9 mouse cellular contexts compared by ENCODE assay signal in genomic region chr16:38756177-38756503, GRCm38 (mm10). TPM values are rescaled to one million over a fixed set of nuclear protein-coding genes. Genes with fewer than 3 reads are reported as not detected.
DNase-seq lines count a peak whose midpoint lies in the region; ATAC-seq and TF ChIP-seq lines count a peak whose summit lies in the region.
"Had no signal": no experiment of that assay in that cellular context is flagged by ENCODE, and none has a peak within 500 bp of the region (broad histone marks: within the 10 kb centered on the region; RNA-seq: fewer than 3 reads in every experiment).

No protein-coding gene starts in this region.

- no peak overlapping the region for H3K27ac ChIP-seq in forebrain, postnatal 0 days (ENCODE audit: low read depth, low read length)
- H3K27ac ChIP-seq in forebrain, embryonic 12.5 days, result no peak overlapping the region
- H3K27ac ChIP-seq in heart, postnatal 0 days (ENCODE audit: low read depth), result peak overlapping the region; percentile 30
- H3K27ac ChIP-seq in liver, embryonic 12.5 days, result peak overlapping the region; percentile 74
- H3K27ac ChIP-seq: limb, embryonic 15.5 days had no signal

- no peak; the same call in 1 of the 2 replicates for ATAC-seq in forebrain, postnatal 0 days
- no peak for ATAC-seq in forebrain, embryonic 12.5 days (ENCODE audit: low FRiP score)
- no peak for ATAC-seq in heart, postnatal 0 days (ENCODE audit: insufficient read depth, low read depth)
- no peak for ATAC-seq in liver, embryonic 12.5 days
- ATAC-seq in granulocyte monocyte progenitor cell, adult 5-6 weeks (replicated peaks; ENCODE audit: poor library complexity, severe bottlenecking), result no peak
- no peak for ATAC-seq in frontal cortex, adult (ENCODE audit: low TSS enrichment)

- H3K9me3 ChIP-seq in forebrain, postnatal 0 days (ENCODE audit: low read length), result no peaks in the 10 kb centered on the region
- no peaks in the 10 kb centered on the region for H3K9me3 ChIP-seq in forebrain, embryonic 12.5 days
- H3K9me3 ChIP-seq in heart, postnatal 0 days (replicated peaks; ENCODE audit: control insufficient read depth, low read length), result no peaks in the 10 kb centered on the region
- no peaks in the 10 kb centered on the region for H3K9me3 ChIP-seq in liver, embryonic 12.5 days (replicated peaks)
- H3K9me3 ChIP-seq: limb, embryonic 15.5 days had no signal

- no peaks in the 10 kb centered on the region for H3K4me1 ChIP-seq in forebrain, postnatal 0 days (ENCODE audit: insufficient read depth)
- H3K4me1 ChIP-seq in forebrain, embryonic 12.5 days, result peaks cover 6% of the 10 kb centered on the region
- 0 out of 2 replicates have a peak, but pooled peaks cover 8% of the 10 kb centered on the region for H3K4me1 ChIP-seq in heart, postnatal 0 days (ENCODE audit: control insufficient read depth, insufficient read depth)
- peaks cover 50% of the 10 kb centered on the region for H3K4me1 ChIP-seq in liver, embryonic 12.5 days

- TF ChIP-seq CTCF in forebrain, postnatal 0 days (IDR thresholded peaks at IDR 0.05; ENCODE audit: low read depth), result no peak
- TF ChIP-seq CTCF in heart, postnatal 0 days (IDR thresholded peaks at IDR 0.05; ENCODE audit: low read depth), result no peak

- peaks cover 37% of the 10 kb centered on the region for H3K36me3 ChIP-seq in forebrain, postnatal 0 days (ENCODE audit: insufficient read depth)
- peaks cover 16% of the 10 kb centered on the region; the same call in 1 of the 2 replicates for H3K36me3 ChIP-seq in forebrain, embryonic 12.5 days (replicated peaks)
- peaks cover 18% of the 10 kb centered on the region; the same call in 1 of the 2 replicates for H3K36me3 ChIP-seq in heart, postnatal 0 days (replicated peaks; ENCODE audit: control insufficient read depth, insufficient read depth, low read length)
- H3K36me3 ChIP-seq in liver, embryonic 12.5 days, result 0 out of 2 replicates have a peak, but pooled peaks cover 2% of the 10 kb centered on the region

- peak; percentile 11 for DNase-seq in forebrain, postnatal 0 days
- DNase-seq in Muller cell, postnatal 12 days (ENCODE audit: inconsistent ontology term), result peak; percentile 41
- peak; percentile 15 for DNase-seq in heart, postnatal 0 days (ENCODE audit: low spot score)
- DNase-seq in B cell, adult 2 months, result no peak

- 19% methylated on average over 5 of the region's 5 CpGs for WGBS in forebrain, postnatal 0 days
- 43% methylated on average over 5 of the region's 5 CpGs for WGBS in forebrain, embryonic 12.5 days
- WGBS in heart, postnatal 0 days, result 21% methylated on average over 5 of the region's 5 CpGs
- WGBS in liver, embryonic 12.5 days (ENCODE audit: insufficient replicate concordance), result 33% methylated on average over 5 of the region's 5 CpGs

- no peak overlapping the region for H3K4me2 ChIP-seq in forebrain, postnatal 0 days (ENCODE audit: low read depth)
- no peak overlapping the region for H3K4me2 ChIP-seq in forebrain, embryonic 12.5 days
- H3K4me2 ChIP-seq in heart, postnatal 0 days (ENCODE audit: low read depth, low read length), result no peak overlapping the region
- H3K4me2 ChIP-seq in liver, embryonic 12.5 days, result peak overlapping the region; percentile 46
- H3K4me2 ChIP-seq: limb, embryonic 15.5 days had no signal

- no peak for TF ChIP-seq EP300 in heart, postnatal 0 days (IDR thresholded peaks at IDR 0.05; ENCODE audit: low read depth)

- H3K4me3 ChIP-seq in forebrain, postnatal 0 days (ENCODE audit: low read depth, low read length), result no peak overlapping the region
- no peak overlapping the region for H3K4me3 ChIP-seq in forebrain, embryonic 12.5 days (replicated peaks)
- no peak overlapping the region for H3K4me3 ChIP-seq in heart, postnatal 0 days (ENCODE audit: low read depth, low read length)
- H3K4me3 ChIP-seq in liver, embryonic 12.5 days, result no peak overlapping the region
- H3K4me3 ChIP-seq: limb, embryonic 15.5 days had no signal

- no peak overlapping the region for H3K9ac ChIP-seq in forebrain, postnatal 0 days
- H3K9ac ChIP-seq in forebrain, embryonic 12.5 days, result no peak overlapping the region
- no peak overlapping the region for H3K9ac ChIP-seq in heart, postnatal 0 days (replicated peaks; ENCODE audit: low read depth, low read length)
- H3K9ac ChIP-seq in liver, embryonic 12.5 days, result no peak overlapping the region
- H3K9ac ChIP-seq: limb, embryonic 15.5 days had no signal

- H3K27me3 ChIP-seq in forebrain, postnatal 0 days (ENCODE audit: insufficient read depth, low read length), result no peaks in the 10 kb centered on the region
- H3K27me3 ChIP-seq in forebrain, embryonic 12.5 days, result no peaks in the 10 kb centered on the region
- H3K27me3 ChIP-seq in heart, postnatal 0 days (ENCODE audit: control insufficient read depth, insufficient read depth, low read length), result no peaks in the 10 kb centered on the region
- peaks cover 69% of the 10 kb centered on the region for H3K27me3 ChIP-seq in liver, embryonic 12.5 days (replicated peaks)
- H3K27me3 ChIP-seq: limb, embryonic 15.5 days had no signal

RNA-seq across cellular contexts. Expression of gene B4galt4, which starts 14.1 kb away (rescaled TPM):
- 25.0 and 32.9 TPM in 2 replicates for total RNA-seq in forebrain, postnatal 0 days (2014; rRNA removed)
- 26.6 and 27.3 TPM in 2 replicates for polyA plus RNA-seq in forebrain, postnatal 0 days (2015; fragmentation: Nextera tagmentation; extraction: Ambion mirVana)
- 21.1 and 25.6 TPM in 2 replicates for polyA plus RNA-seq in forebrain, embryonic 12.5 days (2016; fragmentation: Nextera tagmentation; extraction: Ambion mirVana)
- 12.4 and 26.6 TPM in 2 replicates for total RNA-seq in heart, postnatal 0 days (2014; rRNA removed; ENCODE audit: low replicate concordance)
- 12.6 and 14.5 TPM in 2 replicates for polyA plus RNA-seq in heart, postnatal 0 days (2015; fragmentation: Nextera tagmentation; extraction: Ambion mirVana)
- 4.7 and 5.7 TPM in 2 replicates for polyA plus RNA-seq in liver, embryonic 12.5 days (2016; fragmentation: Nextera tagmentation; extraction: Ambion mirVana)
- total RNA-seq in granulocyte monocyte progenitor cell, adult 5-6 weeks (2014; fragmentation: Nextera tagmentation), result 62.7 and 65.3 TPM in 2 replicates
- total RNA-seq in granulocyte monocyte progenitor cell, adult 5-6 weeks (2017), result 58.2 and 61.1 TPM in 2 replicates

RNA-seq across cellular contexts. Expression of gene Arhgap31, which starts 43.1 kb away (rescaled TPM):
- total RNA-seq in forebrain, postnatal 0 days (2014; rRNA removed), result 7.7 and 9.6 TPM in 2 replicates
- 1.8 and 2.4 TPM in 2 replicates for polyA plus RNA-seq in forebrain, postnatal 0 days (2015; fragmentation: Nextera tagmentation; extraction: Ambion mirVana)
- 6.4 and 8.8 TPM in 2 replicates for polyA plus RNA-seq in forebrain, embryonic 12.5 days (2016; fragmentation: Nextera tagmentation; extraction: Ambion mirVana)
- total RNA-seq in heart, postnatal 0 days (2014; rRNA removed; ENCODE audit: low replicate concordance), result 60.6 and 63.5 TPM in 2 replicates
- polyA plus RNA-seq in heart, postnatal 0 days (2015; fragmentation: Nextera tagmentation; extraction: Ambion mirVana), result 15.0 and 15.7 TPM in 2 replicates
- polyA plus RNA-seq in liver, embryonic 12.5 days (2016; fragmentation: Nextera tagmentation; extraction: Ambion mirVana), result 3.5 and 4.0 TPM in 2 replicates
- 17.4 and 18.3 TPM in 2 replicates for total RNA-seq in granulocyte monocyte progenitor cell, adult 5-6 weeks (2014; fragmentation: Nextera tagmentation)
- 6.5 and 7.7 TPM in 2 replicates for total RNA-seq in granulocyte monocyte progenitor cell, adult 5-6 weeks (2017)

RNA-seq across cellular contexts. Expression of gene Upk1b, which starts 44.0 kb away (rescaled TPM):
- 0.15 and 1.3 TPM in 2 replicates for total RNA-seq in forebrain, postnatal 0 days (2014; rRNA removed)
- polyA plus RNA-seq in forebrain, postnatal 0 days (2015; fragmentation: Nextera tagmentation; extraction: Ambion mirVana), result 0.57 and 0.62 TPM in 2 replicates
- 1.1 and 1.9 TPM in 2 replicates for polyA plus RNA-seq in forebrain, embryonic 12.5 days (2016; fragmentation: Nextera tagmentation; extraction: Ambion mirVana)
- total RNA-seq in heart, postnatal 0 days (2014; rRNA removed; ENCODE audit: low replicate concordance), result 19.4 and 75.5 TPM in 2 replicates
- polyA plus RNA-seq in heart, postnatal 0 days (2015; fragmentation: Nextera tagmentation; extraction: Ambion mirVana), result 13.8 and 13.9 TPM in 2 replicates
- polyA plus RNA-seq in liver, embryonic 12.5 days (2016; fragmentation: Nextera tagmentation; extraction: Ambion mirVana), result 2.4 and 2.5 TPM in 2 replicates
- not detected in 2 replicates for total RNA-seq in granulocyte monocyte progenitor cell, adult 5-6 weeks (2014; fragmentation: Nextera tagmentation)
- total RNA-seq in granulocyte monocyte progenitor cell, adult 5-6 weeks (2017), result 0.39 TPM in 1 of 2 replicates, not detected in the other

Comparison
In these comparisons a context has a peak if more than half of its experiments do, and no peak if none do; other contexts are left out.
1. DNase-seq: peak in forebrain, postnatal 0 days (single experiment), Muller cell, postnatal 12 days (single experiment) and heart, postnatal 0 days (single experiment); none in B cell, adult 2 months (0 of 2).
2. H3K27ac ChIP-seq: peak in heart, postnatal 0 days (single experiment) and liver, embryonic 12.5 days (single experiment); none in forebrain, postnatal 0 days (single experiment) and forebrain, embryonic 12.5 days (single experiment).